Comparison of ENCODE assay signal across 8 mouse cellular contexts in the genomic region with DNA sequence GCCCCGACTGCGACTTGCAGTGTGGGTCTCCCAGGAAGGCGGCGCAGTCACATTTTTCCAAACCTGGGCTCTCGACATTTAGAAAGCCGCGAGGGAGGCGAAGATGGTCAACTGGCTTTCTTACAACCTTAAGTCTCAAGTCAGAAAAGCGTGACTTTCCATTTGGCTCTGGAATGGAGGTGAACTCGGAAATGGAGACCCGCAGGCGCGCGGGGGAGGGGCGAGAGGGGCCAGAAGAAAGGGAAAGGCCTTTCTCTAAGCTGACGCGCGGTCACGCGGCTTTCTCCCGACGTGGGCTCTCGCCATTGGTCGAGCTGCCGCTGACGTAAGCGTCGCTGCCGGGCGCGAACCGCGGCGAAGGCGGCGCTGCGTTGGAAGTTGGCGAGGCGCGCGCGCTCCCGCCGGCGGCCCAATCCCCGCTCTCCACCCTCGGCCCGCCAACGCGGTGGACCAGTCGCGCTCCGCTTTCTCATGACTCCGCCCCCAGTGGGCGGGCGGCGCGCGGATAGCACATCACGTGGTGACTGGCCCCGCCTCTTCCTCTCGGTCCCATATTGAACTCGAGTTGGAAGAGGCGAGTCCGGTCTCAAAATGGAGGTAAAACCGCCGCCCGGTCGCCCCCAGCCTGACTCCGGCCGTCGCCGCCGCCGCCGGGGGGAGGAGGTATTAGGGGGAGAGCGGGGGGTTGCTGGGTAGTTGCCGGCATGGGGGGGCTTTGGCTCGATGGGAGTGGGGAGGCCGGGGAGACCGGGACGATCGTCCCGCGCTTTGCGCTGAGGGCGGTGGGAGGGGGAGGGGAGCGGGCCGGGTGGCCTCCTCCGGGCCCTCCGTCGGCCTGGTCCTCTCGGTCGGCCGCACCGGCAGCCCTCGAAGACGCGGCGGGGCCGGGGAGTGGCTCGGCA. TPM values are rescaled to one million over a fixed set of nuclear protein-coding genes. Genes with fewer than 3 reads are reported as not detected.
A peak's percentile ranks its signal among the peaks of the same experiment; 100 is the strongest.
DNase-seq lines count a peak whose midpoint lies in the region; ATAC-seq lines count a peak whose summit lies in the region.

TSS of gene Hnrnpa3 (plus strand) at position 535 of the 902 bp plus-strand sequence.

- H3K4me3 ChIP-seq in embryonic facial prominence, embryonic 13.5 days: peak within 1 kb of the TSS; percentile 92
- H3K4me3 ChIP-seq in limb, embryonic 13.5 days: peak within 1 kb of the TSS; percentile 97
- H3K4me3 ChIP-seq in midbrain, embryonic 16.5 days (ENCODE audit: low read depth, low read length): peak within 1 kb of the TSS; percentile 90

- H3K4me1 ChIP-seq in embryonic facial prominence, embryonic 13.5 days: peaks cover 21% of the 10 kb centered on the region
- peaks cover 24% of the 10 kb centered on the region for H3K4me1 ChIP-seq in limb, embryonic 13.5 days
- peaks cover 19% of the 10 kb centered on the region for H3K4me1 ChIP-seq in midbrain, embryonic 16.5 days (ENCODE audit: control insufficient read depth, insufficient read depth, low read length)

- ATAC-seq in embryonic facial prominence, embryonic 13.5 days (ENCODE audit: insufficient number of reproducible peaks, insufficient read depth, low FRiP score, low TSS enrichment, low read depth): peak; percentile 91
- ATAC-seq in limb, embryonic 13.5 days (ENCODE audit: low FRiP score, low read depth): peak; percentile 95
- ATAC-seq in midbrain, embryonic 16.5 days: peak; percentile 96

- H3K36me3 ChIP-seq in embryonic facial prominence, embryonic 13.5 days: peaks cover 26% of the 10 kb centered on the region
- H3K36me3 ChIP-seq in limb, embryonic 13.5 days: peaks cover 23% of the 10 kb centered on the region
- H3K36me3 ChIP-seq in midbrain, embryonic 16.5 days (ENCODE audit: control insufficient read depth, insufficient read depth, low read length): peaks cover 5% of the 10 kb centered on the region

- peak within 1 kb of the TSS; percentile 99 for H3K27ac ChIP-seq in embryonic facial prominence, embryonic 13.5 days
- H3K27ac ChIP-seq in limb, embryonic 13.5 days: peak within 1 kb of the TSS; percentile 99
- peak within 1 kb of the TSS; percentile 100 for H3K27ac ChIP-seq in midbrain, embryonic 16.5 days (ENCODE audit: low read length)

- H3K9me3 ChIP-seq in embryonic facial prominence, embryonic 13.5 days: no peaks in the 10 kb centered on the region
- H3K9me3 ChIP-seq in limb, embryonic 13.5 days: no peaks in the 10 kb centered on the region
- no peaks in the 10 kb centered on the region for H3K9me3 ChIP-seq in midbrain, embryonic 16.5 days (replicated peaks; ENCODE audit: control insufficient read depth, low read length, poor library complexity, severe bottlenecking)

- peak within 1 kb of the TSS; percentile 98 for H3K9ac ChIP-seq in embryonic facial prominence, embryonic 13.5 days
- H3K9ac ChIP-seq in limb, embryonic 13.5 days: peak within 1 kb of the TSS; percentile 98
- peak within 1 kb of the TSS; percentile 92 for H3K9ac ChIP-seq in midbrain, embryonic 16.5 days (ENCODE audit: low read depth, low read length)

- DNase-seq in 3134 (ENCODE audit: extremely low read depth, insufficient read length, low spot score): peak; percentile 99
- peak; percentile 99 for DNase-seq in adrenal gland, postnatal 36 days
- DNase-seq in heart, adult 18-20 months: peak; percentile 99
- DNase-seq in kidney, adult 8-10 months: peak; percentile 98 to 99
- peak; percentile 96 to 98 for DNase-seq in spleen, postnatal 10 days (ENCODE audit: low spot score in 2 of 2)

- under 1% methylated on average over 101 of the region's 102 CpGs for WGBS in embryonic facial prominence, embryonic 13.5 days
- under 1% methylated on average over 93 of the region's 102 CpGs for WGBS in limb, embryonic 13.5 days
- WGBS in midbrain, embryonic 16.5 days: under 1% methylated on average over 77 of the region's 102 CpGs

- H3K4me2 ChIP-seq in embryonic facial prominence, embryonic 13.5 days: peak within 1 kb of the TSS; percentile 83
- H3K4me2 ChIP-seq in limb, embryonic 13.5 days (replicated peaks): peak within 1 kb of the TSS; percentile 91
- H3K4me2 ChIP-seq in midbrain, embryonic 16.5 days (ENCODE audit: low read length): peak within 1 kb of the TSS; percentile 86

- no peaks in the 10 kb centered on the region for H3K27me3 ChIP-seq in embryonic facial prominence, embryonic 13.5 days
- no peaks in the 10 kb centered on the region for H3K27me3 ChIP-seq in limb, embryonic 13.5 days
- H3K27me3 ChIP-seq in midbrain, embryonic 16.5 days (ENCODE audit: control insufficient read depth, insufficient read depth, low read depth, low read length): no peaks in the 10 kb centered on the region

RNA-seq across cellular contexts. Expression of gene Hnrnpa3, which starts in this region (rescaled TPM):
- 100 to 1,000 TPM; 389 to 435 TPM for total RNA-seq in adrenal gland, postnatal 36 days (2021)
- polyA plus RNA-seq in embryonic facial prominence, embryonic 13.5 days (2015; fragmentation: Nextera tagmentation; extraction: Ambion mirVana): 269 and 343 TPM in 2 replicates
- 100 to 1,000 TPM; 157 to 174 TPM for total RNA-seq in heart, adult 18-20 months (2021)
- 344 and 364 TPM in 2 replicates for polyA plus RNA-seq in limb, embryonic 13.5 days (2015; fragmentation: Nextera tagmentation; extraction: Ambion mirVana)
- polyA plus RNA-seq in midbrain, embryonic 16.5 days (2015; fragmentation: Nextera tagmentation; extraction: Ambion mirVana): 169 and 217 TPM in 2 replicates

Comparison
In these comparisons a context has a peak if more than half of its experiments do, and no peak if none do; other contexts are left out.
1. Peak in every context shown above with its lines: DNase-seq, ATAC-seq, H3K4me3 ChIP-seq and H3K27ac ChIP-seq.